Mouse (Mus musculus): ENCODE measurements around the gene Armc7. TPM values are rescaled to one million over a fixed set of nuclear protein-coding genes. Genes with fewer than 3 reads are reported as not detected.
"Not testable (repeated sequence)": the region's sequence is repeated elsewhere in the genome, so short reads cannot be mapped to it uniquely, and the experiment has no call there.

Armc7 gene
- total RNA-seq, 2 experiments from 2014 or later, result 0.95 to 0.99 TPM

- no peak overlapping the region for H3K27ac ChIP-seq
- no peak for TF ChIP-seq CTCF (IDR thresholded peaks at IDR 0.05)
- intact Hi-C loops (cut with DNase I), result no loop called here
- H3K4me3 ChIP-seq, result no peak overlapping the region
- DNase-seq, result no peak
Observed at GRCm38 (mm10) chr11:115461846-115462242, 13.6 kb upstream of the Armc7 start.

- intact Hi-C loops (cut with DNase I), result no loop called here
- no peak for DNase-seq
- TF ChIP-seq CTCF (IDR thresholded peaks at IDR 0.05), result no peak
- H3K27ac ChIP-seq, result no peak within 1 kb of the TSS
- H3K4me3 ChIP-seq, result no peak within 1 kb of the TSS
Observed at GRCm38 (mm10) chr11:115462243-115462891, 13.1 kb upstream of the Armc7 start, which contains the start of gene Slc16a5. TSS of gene Slc16a5 (plus strand) at chr11:115462474.

GRCm38 (mm10) chr11:115463397-115463796, 12.1 kb upstream of the Armc7 start:
- no peak for TF ChIP-seq CTCF (IDR thresholded peaks at IDR 0.05)
- H3K27ac ChIP-seq, result no peak overlapping the region
- no peak overlapping the region for H3K4me3 ChIP-seq
- DNase-seq, result no peak
- intact Hi-C loops (cut with DNase I), result no loop called here

- intact Hi-C loops (cut with DNase I), result no loop called here
- Histone ChIP-seq H3K27ac (no peak overlapping the region), H3K4me3 (no peak overlapping the region)
- TF ChIP-seq CTCF (IDR thresholded peaks at IDR 0.05), result no peak
- DNase-seq, result no peak
Observed at GRCm38 (mm10) chr11:115464851-115465250, 10.6 kb upstream of the Armc7 start.

- TF ChIP-seq CTCF (IDR thresholded peaks at IDR 0.05), result no peak
- Histone ChIP-seq H3K4me3 (no peak overlapping the region), H3K27ac (no peak overlapping the region)
- intact Hi-C loops (cut with DNase I), result no loop called here
- no peak for DNase-seq
Observed at GRCm38 (mm10) chr11:115467217-115467618, 8.2 kb upstream of the Armc7 start.

GRCm38 (mm10) chr11:115472183-115472582, 3.3 kb upstream of the Armc7 start:
- intact Hi-C loops (cut with DNase I), result no loop called here
- peak; percentile 38 for DNase-seq
- Histone ChIP-seq H3K4me3 (no peak overlapping the region), H3K27ac (no peak overlapping the region)
- TF ChIP-seq CTCF (IDR thresholded peaks at IDR 0.05), result no peak

- DNase-seq, result peak; percentile 92
- TF ChIP-seq CTCF (IDR thresholded peaks at IDR 0.05), result no peak; the same call in none of the 2 replicates
- Histone ChIP-seq H3K27ac (peak overlapping the region; percentile 77), H3K4me3 (peak overlapping the region; percentile 48)
- intact Hi-C loops (cut with DNase I), result loop anchor here (2.0 kb wide), 2 partner anchors 45 to 115 kb away; no protein-coding TSS in a partner anchor
Observed at GRCm38 (mm10) chr11:115473626-115474275, 1.7 kb upstream of the Armc7 start.

- intact Hi-C loops (cut with DNase I), result loop anchor here (2.0 kb wide), 2 partner anchors 47 to 117 kb away; no protein-coding TSS in a partner anchor
- Histone ChIP-seq H3K4me3 (peak overlapping the region; percentile 90), H3K27ac (peak overlapping the region; percentile 87)
- DNase-seq, result no peak
- no peak for TF ChIP-seq CTCF (IDR thresholded peaks at IDR 0.05)
Observed at GRCm38 (mm10) chr11:115475758-115476237, 331 bp downstream of the Armc7 start.

GRCm38 (mm10) chr11:115476630-115477029, 1.2 kb downstream of the Armc7 start:
- H3K27ac ChIP-seq; H3K4me3 ChIP-seq; DNase-seq; intact Hi-C loops (cut with DNase I): not testable (repeated sequence)

GRCm38 (mm10) chr11:115477388-115477787, 1.9 kb downstream of the Armc7 start:
- H3K27ac ChIP-seq; H3K4me3 ChIP-seq; intact Hi-C loops (cut with DNase I); DNase-seq: not testable (repeated sequence)

- intact Hi-C loops (cut with DNase I), result no loop called here
- Histone ChIP-seq H3K27ac (no peak overlapping the region), H3K4me3 (no peak overlapping the region)
- no peak for TF ChIP-seq CTCF (IDR thresholded peaks at IDR 0.05)
- no peak for DNase-seq
Observed at GRCm38 (mm10) chr11:115478296-115478938, 3.0 kb downstream of the Armc7 start.

GRCm38 (mm10) chr11:115481553-115482259, 6.2 kb downstream of the Armc7 start:
- DNase-seq, result no peak
- no peak for TF ChIP-seq CTCF (IDR thresholded peaks at IDR 0.05)
- Histone ChIP-seq H3K4me3 (no peak overlapping the region), H3K27ac (no peak overlapping the region)
- intact Hi-C loops (cut with DNase I), result loop anchor here (5.0 to 10.0 kb wide), 2 partner anchors 131 to 233 kb away; partner anchors contain the start of gene Mif4gd

Measured in gastrocnemius, adult 2 months (tissue).